Mouse (Mus musculus) lung, embryonic 16.5 days (tissue): ENCODE data around the gene Atf6. TPM values are rescaled to one million over a fixed set of nuclear protein-coding genes. Genes with fewer than 3 reads are reported as not detected.

Source experiments
- ATAC-seq: fragments of 200-750 bp; cut with Nextera tagmentation; 2 replicates; pipeline ENCODE4 v1.8.0; 2017; ENCODE audit warnings: low read depth, mild to moderate bottlenecking, moderate library complexity
- H3K27ac ChIP-seq: fragments of 300-500 bp; sonication (generic); 2 replicates; pipeline ENCODE4 v1.5.1; 2014; ENCODE audit warnings: mild to moderate bottlenecking, control low read depth, low read length
- H3K27me3 ChIP-seq: fragments of 300-500 bp; sonication (generic); 2 replicates; pipeline ENCODE4 v1.6.1; 2014; ENCODE audit warnings: low read depth, low read length, mixed read lengths; ENCODE audit not compliant: control insufficient read depth, insufficient read depth
- H3K36me3 ChIP-seq: fragments of 300-500 bp; sonication (generic); 2 replicates; pipeline ENCODE4 v1.6.1; 2014; ENCODE audit warnings: low read length; ENCODE audit not compliant: control insufficient read depth, insufficient read depth
- H3K4me1 ChIP-seq: fragments of 300-500 bp; sonication (generic); replicated peaks from 2 replicates; pipeline ENCODE4 v1.6.1; 2014; ENCODE audit warnings: low read length, mixed read lengths; ENCODE audit not compliant: control insufficient read depth, insufficient read depth
- H3K4me2 ChIP-seq: fragments of 300-500 bp; sonication (generic); 2 replicates; pipeline ENCODE4 v1.6.1; 2014; ENCODE audit warnings: low read depth, low read length, control low read depth
- H3K4me3 ChIP-seq: fragments of 300-500 bp; sonication (generic); 2 replicates; pipeline ENCODE4 v1.5.1; 2014; ENCODE audit warnings: mild to moderate bottlenecking, low read length, control low read depth
- H3K9ac ChIP-seq: fragments of 300-500 bp; sonication (generic); 2 replicates; pipeline ENCODE4 v1.6.1; 2014; ENCODE audit warnings: low read length, control low read depth
- H3K9me3 ChIP-seq: fragments of 300-500 bp; sonication (generic); 2 replicates; pipeline ENCODE4 v1.6.1; 2016; ENCODE audit warnings: low read length; ENCODE audit not compliant: control insufficient read depth
- WGBS: fragments of 180-500 bp; shearing (Covaris S2); extraction: QIAGEN DNeasy Blood & Tissue Kit; methylation state at CpG from one replicate; pipeline ENCODE4 v1.1.7; 2014; 5-methylcytosine and 5-hydroxymethylcytosine counted together
- polyA plus RNA-seq: library from polyadenylated mRNA; unstranded; fragments of >200 nt; fragmentation: Nextera tagmentation; extraction: Ambion mirVana; gene quantifications from 2 replicates; pipeline ENCODE4 v1.2.1, GENCODE M21; 2015

Gene Atf6
- polyA plus RNA-seq, 1 experiment from 2014 or later: 11.1 TPM

GRCm38 (mm10) chr1:170709969-170710368 lies 157.6 kb downstream of the Atf6 start:
- no peak overlapping the region for H3K4me3 ChIP-seq
- WGBS: 84% methylated on average over 3 of the region's 3 CpGs
- no peak overlapping the region for H3K4me2 ChIP-seq
- no peaks in the 10 kb centered on the region for H3K36me3 ChIP-seq
- H3K9ac ChIP-seq: no peak overlapping the region
- no peaks in the 10 kb centered on the region for H3K4me1 ChIP-seq
- no peaks in the 10 kb centered on the region for H3K9me3 ChIP-seq
- no peaks in the 10 kb centered on the region for H3K27me3 ChIP-seq
- H3K27ac ChIP-seq: no peak overlapping the region
- no peak for ATAC-seq

GRCm38 (mm10) chr1:170709481-170709880 lies 158.1 kb downstream of the Atf6 start:
- Histone ChIP-seq H3K4me2 (no peak overlapping the region), H3K9me3 (no peaks in the 10 kb centered on the region), H3K36me3 (no peaks in the 10 kb centered on the region), H3K27ac (no peak overlapping the region), H3K4me1 (no peaks in the 10 kb centered on the region), H3K4me3 (no peak overlapping the region), H3K9ac (no peak overlapping the region), H3K27me3 (no peaks in the 10 kb centered on the region)
- ATAC-seq: no peak
- 84% methylated on average over 8 of the region's 8 CpGs for WGBS

- Histone ChIP-seq H3K27ac (no peak overlapping the region), H3K9me3 (no peaks in the 10 kb centered on the region), H3K36me3 (no peaks in the 10 kb centered on the region), H3K9ac (no peak overlapping the region), H3K4me3 (no peak overlapping the region), H3K27me3 (no peaks in the 10 kb centered on the region), H3K4me1 (no peaks in the 10 kb centered on the region), H3K4me2 (no peak overlapping the region)
- no peak for ATAC-seq
- 70% methylated on average over 3 of the region's 3 CpGs for WGBS
These were observed 158.5 kb downstream of the Atf6 start for GRCm38 (mm10) chr1:170709034-170709433.

GRCm38 (mm10) chr1:170706046-170706445 lies 161.5 kb downstream of the Atf6 start:
- no peak overlapping the region for H3K9ac ChIP-seq
- no peaks in the 10 kb centered on the region for H3K4me1 ChIP-seq
- H3K9me3 ChIP-seq: no peaks in the 10 kb centered on the region
- H3K4me3 ChIP-seq: no peak overlapping the region
- H3K36me3 ChIP-seq: no peaks in the 10 kb centered on the region
- H3K27me3 ChIP-seq: no peaks in the 10 kb centered on the region
- no peak overlapping the region for H3K4me2 ChIP-seq
- no peak overlapping the region for H3K27ac ChIP-seq
- ATAC-seq: no peak
- 85% methylated on average over 4 of the region's 4 CpGs for WGBS

GRCm38 (mm10) chr1:170704911-170705594 lies 162.5 kb downstream of the Atf6 start:
- Histone ChIP-seq H3K4me1 (no peaks in the 10 kb centered on the region; the same call in 1 of the 2 replicates), H3K4me3 (no peak overlapping the region), H3K36me3 (no peaks in the 10 kb centered on the region), H3K9ac (no peak overlapping the region), H3K4me2 (no peak overlapping the region), H3K27ac (no peak overlapping the region), H3K9me3 (no peaks in the 10 kb centered on the region), H3K27me3 (no peaks in the 10 kb centered on the region)
- WGBS: 66% methylated on average over 4 of the region's 4 CpGs
- no peak for ATAC-seq

GRCm38 (mm10) chr1:170704103-170704502 lies 163.5 kb downstream of the Atf6 start:
- H3K9me3 ChIP-seq: no peaks in the 10 kb centered on the region
- H3K27ac ChIP-seq: no peak overlapping the region
- no peak for ATAC-seq
- 87% methylated on average over 6 of the region's 6 CpGs for WGBS
- no peak overlapping the region for H3K4me3 ChIP-seq
- H3K36me3 ChIP-seq: no peaks in the 10 kb centered on the region
- H3K9ac ChIP-seq: no peak overlapping the region
- peaks cover 4% of the 10 kb centered on the region; the same call in 1 of the 2 replicates for H3K4me1 ChIP-seq
- no peak overlapping the region for H3K4me2 ChIP-seq
- no peaks in the 10 kb centered on the region for H3K27me3 ChIP-seq

GRCm38 (mm10) chr1:170702958-170703357 lies 164.6 kb downstream of the Atf6 start:
- Histone ChIP-seq H3K36me3 (no peaks in the 10 kb centered on the region), H3K4me1 (peaks cover 7% of the 10 kb centered on the region), H3K27me3 (no peaks in the 10 kb centered on the region), H3K4me2 (no peak overlapping the region), H3K4me3 (no peak overlapping the region), H3K9ac (no peak overlapping the region), H3K9me3 (no peaks in the 10 kb centered on the region), H3K27ac (no peak overlapping the region)
- 78% methylated on average over 6 of the region's 6 CpGs for WGBS
- ATAC-seq: no peak

- no peaks in the 10 kb centered on the region for H3K9me3 ChIP-seq
- no peak overlapping the region for H3K4me2 ChIP-seq
- H3K27ac ChIP-seq: no peak overlapping the region
- peaks cover 7% of the 10 kb centered on the region for H3K4me1 ChIP-seq
- 76% methylated on average over 2 of the region's 2 CpGs for WGBS
- no peak for ATAC-seq
- H3K27me3 ChIP-seq: no peaks in the 10 kb centered on the region
- H3K4me3 ChIP-seq: no peak overlapping the region
- H3K9ac ChIP-seq: no peak overlapping the region
- no peaks in the 10 kb centered on the region for H3K36me3 ChIP-seq
These were observed 165.3 kb downstream of the Atf6 start for GRCm38 (mm10) chr1:170702263-170702662.

GRCm38 (mm10) chr1:170701582-170701981 lies 166.0 kb downstream of the Atf6 start:
- no peak for ATAC-seq
- no peaks in the 10 kb centered on the region for H3K36me3 ChIP-seq
- H3K27me3 ChIP-seq: no peaks in the 10 kb centered on the region
- no peak overlapping the region for H3K4me2 ChIP-seq
- H3K9ac ChIP-seq: no peak overlapping the region
- H3K4me1 ChIP-seq: peaks cover 7% of the 10 kb centered on the region
- H3K9me3 ChIP-seq: no peaks in the 10 kb centered on the region
- 70% methylated on average over 8 of the region's 8 CpGs for WGBS
- no peak overlapping the region for H3K4me3 ChIP-seq
- H3K27ac ChIP-seq: no peak overlapping the region

- Histone ChIP-seq H3K36me3 (no peaks in the 10 kb centered on the region), H3K9me3 (no peaks in the 10 kb centered on the region), H3K27ac (no peak overlapping the region), H3K27me3 (no peaks in the 10 kb centered on the region), H3K4me1 (peaks cover 7% of the 10 kb centered on the region), H3K9ac (no peak overlapping the region), H3K4me3 (no peak overlapping the region), H3K4me2 (no peak overlapping the region)
- ATAC-seq: no peak
- WGBS: 57% methylated on average over 3 of the region's 3 CpGs
These were observed 166.4 kb downstream of the Atf6 start for GRCm38 (mm10) chr1:170701178-170701577.
